Mouse (Mus musculus): ENCODE measurements around the gene Ssh1. TPM values are rescaled to one million over a fixed set of nuclear protein-coding genes. Genes with fewer than 3 reads are reported as not detected.
A peak's percentile ranks its signal among the peaks of the same experiment; 100 is the strongest.

Gene Ssh1
- polyA plus RNA-seq, 1 experiment from 2014 or later, result 22.2 TPM

DNA sequence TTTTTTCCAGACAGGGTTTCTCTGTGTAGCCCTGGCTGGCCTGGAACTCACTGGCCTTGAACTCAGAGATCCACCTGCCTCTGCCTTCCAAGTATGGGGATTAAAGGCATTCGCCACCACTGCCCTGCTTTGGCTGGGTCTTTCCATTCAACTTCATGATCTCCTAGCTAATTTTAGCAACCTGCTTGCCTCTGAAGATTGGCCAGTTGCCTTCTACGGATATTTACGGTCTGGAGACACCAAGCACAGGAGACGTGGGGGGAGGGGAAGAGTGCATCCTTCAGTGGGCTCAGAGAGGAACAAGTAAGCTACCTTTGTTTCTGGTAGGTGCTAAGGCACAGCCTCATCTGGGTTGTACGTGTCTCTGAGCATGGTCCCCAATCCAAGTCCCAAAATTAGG lies 38.4 kb downstream of the Ssh1 start:
- ATAC-seq (ENCODE audit: insufficient number of reproducible peaks, insufficient read depth, low FRiP score, low read depth), result no peak
- WGBS, result 85% methylated on average over 5 of the region's 5 CpGs
- no peak overlapping the region for H3K4me3 ChIP-seq (ENCODE audit: low read depth, low read length)
- no peaks in the 10 kb centered on the region for H3K27me3 ChIP-seq (ENCODE audit: control insufficient read depth, insufficient read depth, low read length)
- no peak overlapping the region for H3K4me2 ChIP-seq (replicated peaks; ENCODE audit: low read depth, low read length)
- H3K4me1 ChIP-seq (ENCODE audit: control insufficient read depth, insufficient read depth, low read length), result no peaks in the 10 kb centered on the region; the same call in 1 of the 2 replicates
- no peaks in the 10 kb centered on the region for H3K9me3 ChIP-seq (ENCODE audit: control insufficient read depth, low read depth, low read length)
- no peak overlapping the region for H3K9ac ChIP-seq (replicated peaks; ENCODE audit: low read depth, low read length)
- H3K36me3 ChIP-seq (ENCODE audit: control insufficient read depth, insufficient read depth, low read length), result peaks cover 40% of the 10 kb centered on the region
- H3K27ac ChIP-seq (ENCODE audit: low read length), result no peak overlapping the region

DNA sequence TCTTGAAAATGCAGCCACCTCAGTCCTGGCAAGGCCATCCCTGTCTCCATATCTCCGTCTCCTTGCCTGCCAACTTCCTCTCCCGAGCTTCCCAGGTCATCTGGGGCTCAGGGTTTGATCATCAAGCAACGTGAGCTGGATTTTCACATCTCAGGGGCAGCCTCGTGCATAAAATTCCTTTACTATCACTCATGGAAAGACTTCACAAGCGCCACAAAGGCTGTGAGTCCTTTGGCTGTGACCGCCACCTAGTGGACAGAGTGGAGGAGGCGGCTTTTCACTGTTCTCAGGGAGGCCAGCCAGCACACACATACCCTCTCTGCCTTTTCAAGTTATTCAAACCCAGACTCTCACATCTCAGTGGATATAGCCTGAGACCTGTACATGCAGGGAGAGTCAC lies 39.3 kb downstream of the Ssh1 start:
- no peak overlapping the region for H3K4me2 ChIP-seq (replicated peaks; ENCODE audit: low read depth, low read length)
- H3K4me1 ChIP-seq (ENCODE audit: control insufficient read depth, insufficient read depth, low read length), result no peaks in the 10 kb centered on the region; the same call in 1 of the 2 replicates
- no peaks in the 10 kb centered on the region for H3K27me3 ChIP-seq (ENCODE audit: control insufficient read depth, insufficient read depth, low read length)
- 10% methylated on average over 7 of the region's 7 CpGs for WGBS
- H3K27ac ChIP-seq (ENCODE audit: low read length), result no peak overlapping the region
- no peak overlapping the region for H3K9ac ChIP-seq (replicated peaks; ENCODE audit: low read depth, low read length)
- H3K36me3 ChIP-seq (ENCODE audit: control insufficient read depth, insufficient read depth, low read length), result peaks cover 46% of the 10 kb centered on the region
- ATAC-seq (ENCODE audit: insufficient number of reproducible peaks, insufficient read depth, low FRiP score, low read depth), result no peak
- no peaks in the 10 kb centered on the region for H3K9me3 ChIP-seq (ENCODE audit: control insufficient read depth, low read depth, low read length)
- no peak overlapping the region for H3K4me3 ChIP-seq (ENCODE audit: low read depth, low read length)

DNA sequence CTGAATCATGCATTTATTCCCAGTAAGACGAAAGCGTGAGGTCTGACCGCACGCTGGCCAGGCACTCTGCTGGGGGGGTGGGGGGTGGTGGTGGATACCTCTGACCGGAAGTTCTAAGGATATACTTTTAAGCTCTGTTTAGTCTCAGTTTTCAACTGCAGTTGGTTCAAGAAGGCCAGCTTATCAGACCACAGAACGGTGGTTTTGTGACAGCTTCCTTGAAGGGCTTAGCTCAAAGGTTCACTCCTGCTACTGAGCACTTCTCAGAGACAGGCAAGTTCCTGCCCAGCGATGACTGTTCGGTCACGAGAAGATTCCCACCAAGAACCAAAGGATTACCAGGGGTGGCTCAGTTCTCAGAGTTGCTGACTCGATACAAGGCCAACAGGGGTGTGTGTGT lies 41.2 kb downstream of the Ssh1 start:
- WGBS, result 61% methylated on average over 10 of the region's 10 CpGs
- no peak overlapping the region for H3K27ac ChIP-seq (ENCODE audit: low read length)
- no peak for ATAC-seq (ENCODE audit: insufficient number of reproducible peaks, insufficient read depth, low FRiP score, low read depth)

DNA sequence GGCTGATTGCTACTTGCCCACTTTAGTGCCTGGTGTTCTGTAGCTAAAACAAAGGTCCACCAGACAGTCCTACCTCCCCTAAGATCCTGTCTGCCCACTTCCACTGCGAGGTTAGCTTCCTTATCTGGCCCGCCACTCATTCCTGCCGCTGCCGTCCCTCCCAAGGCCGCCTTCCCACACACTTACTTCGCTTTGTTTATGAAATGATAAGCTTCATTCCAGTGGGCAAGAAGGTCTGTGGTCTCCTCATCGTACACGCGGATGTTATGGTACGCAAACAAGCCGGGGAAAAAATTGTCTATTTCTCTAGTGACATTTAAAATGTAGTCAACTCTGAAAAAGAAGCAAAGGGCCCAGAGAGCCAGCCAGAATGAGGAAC lies 42.0 kb downstream of the Ssh1 start:
- Histone ChIP-seq H3K4me3 (ENCODE audit: low read depth, low read length) (no peak overlapping the region), H3K36me3 (ENCODE audit: control insufficient read depth, insufficient read depth, low read length) (peaks cover 56% of the 10 kb centered on the region), H3K4me1 (ENCODE audit: control insufficient read depth, insufficient read depth, low read length) (no peaks in the 10 kb centered on the region), H3K27me3 (ENCODE audit: control insufficient read depth, insufficient read depth, low read length) (no peaks in the 10 kb centered on the region), H3K27ac (ENCODE audit: low read length) (no peak overlapping the region), H3K9ac (replicated peaks; ENCODE audit: low read depth, low read length) (no peak overlapping the region), H3K9me3 (ENCODE audit: control insufficient read depth, low read depth, low read length) (no peaks in the 10 kb centered on the region), H3K4me2 (replicated peaks; ENCODE audit: low read depth, low read length) (no peak overlapping the region)
- ATAC-seq (ENCODE audit: insufficient number of reproducible peaks, insufficient read depth, low FRiP score, low read depth), result peak; percentile 14; the same call in 1 of the 2 replicates
- WGBS, result 45% methylated on average over 11 of the region's 11 CpGs

More for the DNA sequence above, 41.2 kb downstream of the Ssh1 start:
- Histone ChIP-seq H3K4me2 (replicated peaks; ENCODE audit: low read depth, low read length) (no peak overlapping the region), H3K9ac (replicated peaks; ENCODE audit: low read depth, low read length) (no peak overlapping the region), H3K9me3 (ENCODE audit: control insufficient read depth, low read depth, low read length) (no peaks in the 10 kb centered on the region), H3K36me3 (ENCODE audit: control insufficient read depth, insufficient read depth, low read length) (peaks cover 54% of the 10 kb centered on the region), H3K4me1 (ENCODE audit: control insufficient read depth, insufficient read depth, low read length) (no peaks in the 10 kb centered on the region), H3K4me3 (ENCODE audit: low read depth, low read length) (no peak overlapping the region), H3K27me3 (ENCODE audit: control insufficient read depth, insufficient read depth, low read length) (no peaks in the 10 kb centered on the region)

DNA sequence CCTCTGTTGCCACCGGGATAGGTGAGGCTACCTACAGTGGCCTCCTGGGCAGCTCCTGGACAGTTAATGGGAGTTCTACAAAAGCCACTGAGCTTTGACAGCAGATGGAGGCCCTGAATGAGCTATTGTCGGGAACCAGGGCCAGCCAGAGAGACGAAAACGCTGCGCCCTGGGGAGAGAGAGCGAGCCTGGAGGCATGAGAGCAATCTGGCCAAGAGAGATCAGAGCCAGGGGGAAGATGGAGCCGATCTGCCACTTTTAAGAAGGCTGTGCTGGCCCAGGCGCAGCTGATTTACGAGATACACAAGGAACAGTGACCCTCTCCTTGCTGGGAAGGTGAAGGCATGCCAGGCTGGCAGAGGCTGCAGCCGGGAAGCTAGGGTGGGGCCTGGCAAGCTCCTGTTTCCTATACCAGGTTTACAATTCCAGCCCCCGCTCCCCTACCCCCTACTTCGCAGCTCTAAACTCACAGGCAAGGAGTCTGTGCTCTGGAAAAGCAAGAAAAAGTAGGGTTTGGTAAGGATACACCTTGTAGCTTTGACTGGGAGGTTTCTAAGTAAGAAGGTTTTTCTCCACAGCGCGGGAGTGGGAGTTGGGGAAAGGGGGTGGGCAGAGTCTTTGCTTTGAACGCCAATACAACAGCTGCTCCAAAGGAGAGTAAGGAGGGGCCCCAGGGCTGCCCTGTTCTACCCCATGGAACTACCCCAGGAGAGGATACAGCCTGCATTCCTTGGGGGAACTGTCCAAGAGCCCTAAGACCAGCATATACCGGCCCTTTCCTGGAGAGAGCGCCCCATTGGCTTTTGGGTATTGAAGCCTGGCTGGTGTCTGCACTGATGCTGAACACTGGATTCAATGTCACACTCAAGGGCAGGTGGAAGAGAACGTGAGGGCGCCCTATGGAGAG lies 42.7 kb downstream of the Ssh1 start:
- Histone ChIP-seq H3K4me3 (ENCODE audit: low read depth, low read length) (no peak overlapping the region), H3K4me2 (replicated peaks; ENCODE audit: low read depth, low read length) (no peak overlapping the region), H3K36me3 (ENCODE audit: control insufficient read depth, insufficient read depth, low read length) (peaks cover 62% of the 10 kb centered on the region), H3K27me3 (ENCODE audit: control insufficient read depth, insufficient read depth, low read length) (no peaks in the 10 kb centered on the region), H3K27ac (ENCODE audit: low read length) (no peak overlapping the region), H3K9ac (replicated peaks; ENCODE audit: low read depth, low read length) (no peak overlapping the region), H3K9me3 (ENCODE audit: control insufficient read depth, low read depth, low read length) (no peaks in the 10 kb centered on the region), H3K4me1 (ENCODE audit: control insufficient read depth, insufficient read depth, low read length) (no peaks in the 10 kb centered on the region)
- ATAC-seq (ENCODE audit: insufficient number of reproducible peaks, insufficient read depth, low FRiP score, low read depth), result peak; percentile 48; the same call in 1 of the 2 replicates
- 71% methylated on average over 19 of the region's 19 CpGs for WGBS

DNA sequence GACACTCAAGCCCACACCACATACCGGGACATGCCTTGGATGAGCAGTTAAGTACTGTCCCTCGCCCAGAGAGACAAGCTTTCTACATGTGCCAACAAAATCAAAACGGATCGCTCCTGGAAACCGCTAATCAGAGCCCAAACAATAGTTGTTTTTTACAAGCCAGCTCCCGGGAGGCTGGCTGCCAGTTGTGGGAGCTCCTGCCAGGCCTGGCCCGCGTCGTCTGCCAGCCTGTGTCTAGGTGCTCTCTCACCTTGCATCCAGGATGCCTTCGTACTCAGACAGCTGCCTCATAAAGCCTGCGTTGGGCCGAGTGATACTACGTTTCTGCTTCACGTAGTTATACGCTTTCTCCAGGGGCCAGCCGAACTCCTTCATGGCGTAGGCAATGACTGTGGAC lies 43.6 kb downstream of the Ssh1 start:
- H3K27ac ChIP-seq (ENCODE audit: low read length), result no peak overlapping the region
- 92% methylated on average over 17 of the region's 17 CpGs for WGBS
- no peak overlapping the region for H3K9ac ChIP-seq (replicated peaks; ENCODE audit: low read depth, low read length)
- ATAC-seq (ENCODE audit: insufficient number of reproducible peaks, insufficient read depth, low FRiP score, low read depth), result no peak
- H3K4me3 ChIP-seq (ENCODE audit: low read depth, low read length), result no peak overlapping the region
- H3K4me2 ChIP-seq (replicated peaks; ENCODE audit: low read depth, low read length), result no peak overlapping the region
- no peaks in the 10 kb centered on the region for H3K4me1 ChIP-seq (ENCODE audit: control insufficient read depth, insufficient read depth, low read length)
- H3K9me3 ChIP-seq (ENCODE audit: control insufficient read depth, low read depth, low read length), result no peaks in the 10 kb centered on the region
- peaks cover 66% of the 10 kb centered on the region for H3K36me3 ChIP-seq (ENCODE audit: control insufficient read depth, insufficient read depth, low read length)
- no peaks in the 10 kb centered on the region for H3K27me3 ChIP-seq (ENCODE audit: control insufficient read depth, insufficient read depth, low read length)

DNA sequence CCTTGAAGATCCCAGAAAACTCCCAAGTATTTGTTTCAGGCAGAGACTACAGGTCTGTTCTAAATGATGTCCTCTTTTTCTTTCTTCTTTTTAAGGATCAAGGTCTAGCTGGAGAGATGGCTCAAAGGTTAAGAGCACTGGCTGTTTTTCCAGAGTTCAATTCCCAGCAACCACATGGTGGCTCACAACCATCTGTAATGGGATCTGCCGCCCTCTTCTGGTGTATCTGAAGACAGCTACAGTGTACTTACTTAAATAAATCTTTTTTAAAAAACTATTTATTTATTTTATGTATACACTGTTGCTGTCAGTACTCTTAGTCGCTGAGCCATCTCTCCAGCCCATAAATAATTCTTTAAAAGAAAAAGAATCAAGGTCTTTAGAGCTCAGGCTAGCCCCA lies 46.4 kb downstream of the Ssh1 start:
- Histone ChIP-seq H3K4me3 (ENCODE audit: low read depth, low read length) (no peak overlapping the region), H3K4me1 (ENCODE audit: control insufficient read depth, insufficient read depth, low read length) (no peaks in the 10 kb centered on the region), H3K9ac (replicated peaks; ENCODE audit: low read depth, low read length) (no peak overlapping the region), H3K27me3 (ENCODE audit: control insufficient read depth, insufficient read depth, low read length) (no peaks in the 10 kb centered on the region), H3K9me3 (ENCODE audit: control insufficient read depth, low read depth, low read length) (no peaks in the 10 kb centered on the region), H3K4me2 (replicated peaks; ENCODE audit: low read depth, low read length) (no peak overlapping the region), H3K36me3 (ENCODE audit: control insufficient read depth, insufficient read depth, low read length) (peaks cover 74% of the 10 kb centered on the region), H3K27ac (ENCODE audit: low read length) (no peak overlapping the region)
- no peak for ATAC-seq (ENCODE audit: insufficient number of reproducible peaks, insufficient read depth, low FRiP score, low read depth)
- 66% methylated on average over 2 of the region's 2 CpGs for WGBS

DNA sequence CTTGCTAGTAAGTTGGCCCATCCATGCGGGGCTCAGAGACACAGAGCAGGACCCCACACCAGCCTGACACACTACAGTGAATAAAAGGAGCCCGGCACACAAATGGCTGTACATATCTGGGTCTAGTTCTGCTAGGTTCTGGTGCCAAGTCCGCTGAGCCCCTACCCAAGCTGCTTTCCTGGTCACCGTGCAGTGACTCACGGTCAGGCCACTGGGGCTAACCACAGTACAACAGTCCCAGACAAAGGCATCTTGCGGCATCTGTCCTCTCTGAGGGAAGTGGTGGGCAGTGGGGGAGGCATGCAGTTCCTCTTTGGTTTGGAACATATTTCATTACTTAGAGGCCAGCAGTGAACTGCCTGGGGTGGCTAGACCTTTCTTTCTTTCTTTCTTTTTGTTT lies 48.6 kb downstream of the Ssh1 start:
- H3K36me3 ChIP-seq (ENCODE audit: control insufficient read depth, insufficient read depth, low read length), result peaks cover 72% of the 10 kb centered on the region
- ATAC-seq (ENCODE audit: insufficient number of reproducible peaks, insufficient read depth, low FRiP score, low read depth), result no peak
- WGBS, result 95% methylated on average over 6 of the region's 6 CpGs

More for the DNA sequence above, 48.6 kb downstream of the Ssh1 start:
- Histone ChIP-seq H3K27me3 (ENCODE audit: control insufficient read depth, insufficient read depth, low read length) (no peaks in the 10 kb centered on the region), H3K4me3 (ENCODE audit: low read depth, low read length) (no peak overlapping the region), H3K9ac (replicated peaks; ENCODE audit: low read depth, low read length) (no peak overlapping the region), H3K9me3 (ENCODE audit: control insufficient read depth, low read depth, low read length) (no peaks in the 10 kb centered on the region), H3K4me1 (ENCODE audit: control insufficient read depth, insufficient read depth, low read length) (no peaks in the 10 kb centered on the region), H3K27ac (ENCODE audit: low read length) (no peak overlapping the region), H3K4me2 (replicated peaks; ENCODE audit: low read depth, low read length) (no peak overlapping the region)

Measured in stomach, embryonic 14.5 days (tissue).